Mouse (Mus musculus) thymus, postnatal 36 days (tissue): ENCODE measurements at regions not wholly inside any gene's neighbourhood (a gene's known extent, or its start where the extent isn't known, plus 50 kb on each side); places are given as distances from the start of the nearest gene placed in this dataset.
A peak's percentile ranks its signal among the peaks of the same experiment; 100 is the strongest.

ENCODE experiments used
- DNase-seq, 2 experiments: peaks; one replicate each; pipeline ENCODE4 v3.0.0; 2022; ENCODE audit warnings: mixed read lengths in 2 of 2

DNA sequence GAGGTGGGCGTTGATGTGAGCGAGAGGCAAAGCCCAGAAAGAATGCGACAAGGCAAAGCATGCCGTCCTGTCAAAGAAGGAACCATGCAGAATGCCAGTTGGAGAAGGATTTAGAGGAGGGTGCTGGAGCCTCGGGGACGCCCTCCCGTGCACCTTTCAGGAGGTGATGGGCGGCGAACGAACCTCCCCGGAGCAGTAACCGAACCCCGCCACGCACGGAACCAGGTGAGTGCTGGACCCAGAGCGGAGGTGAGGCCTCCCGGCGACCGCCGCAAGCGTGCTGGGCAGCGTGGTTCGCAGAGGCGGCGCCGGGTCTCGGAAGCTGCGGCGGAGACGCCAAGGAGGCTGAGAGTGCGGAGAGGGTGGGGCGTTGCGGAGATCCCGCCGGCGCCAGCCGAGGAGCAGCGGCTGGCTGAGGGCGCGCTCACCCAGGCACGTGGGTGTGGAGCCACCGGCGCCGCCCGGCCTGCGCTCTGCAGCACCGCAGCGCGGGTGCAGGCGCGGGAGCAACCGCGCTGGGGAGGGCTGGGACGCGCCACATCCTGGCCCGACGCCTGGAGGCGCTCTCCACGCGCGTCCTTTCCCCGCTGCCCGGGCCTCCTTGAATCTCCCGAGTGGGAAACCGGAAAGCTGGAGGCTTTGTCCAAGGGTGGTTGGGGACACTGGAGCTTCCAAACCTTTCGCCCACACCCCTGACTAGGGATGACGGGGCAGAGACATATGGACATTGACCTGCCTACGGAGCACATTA, 178.3 kb upstream of the Topaz1 start:
- DNase-seq = peak in 1 of 2 experiments; percentile 8

DNA sequence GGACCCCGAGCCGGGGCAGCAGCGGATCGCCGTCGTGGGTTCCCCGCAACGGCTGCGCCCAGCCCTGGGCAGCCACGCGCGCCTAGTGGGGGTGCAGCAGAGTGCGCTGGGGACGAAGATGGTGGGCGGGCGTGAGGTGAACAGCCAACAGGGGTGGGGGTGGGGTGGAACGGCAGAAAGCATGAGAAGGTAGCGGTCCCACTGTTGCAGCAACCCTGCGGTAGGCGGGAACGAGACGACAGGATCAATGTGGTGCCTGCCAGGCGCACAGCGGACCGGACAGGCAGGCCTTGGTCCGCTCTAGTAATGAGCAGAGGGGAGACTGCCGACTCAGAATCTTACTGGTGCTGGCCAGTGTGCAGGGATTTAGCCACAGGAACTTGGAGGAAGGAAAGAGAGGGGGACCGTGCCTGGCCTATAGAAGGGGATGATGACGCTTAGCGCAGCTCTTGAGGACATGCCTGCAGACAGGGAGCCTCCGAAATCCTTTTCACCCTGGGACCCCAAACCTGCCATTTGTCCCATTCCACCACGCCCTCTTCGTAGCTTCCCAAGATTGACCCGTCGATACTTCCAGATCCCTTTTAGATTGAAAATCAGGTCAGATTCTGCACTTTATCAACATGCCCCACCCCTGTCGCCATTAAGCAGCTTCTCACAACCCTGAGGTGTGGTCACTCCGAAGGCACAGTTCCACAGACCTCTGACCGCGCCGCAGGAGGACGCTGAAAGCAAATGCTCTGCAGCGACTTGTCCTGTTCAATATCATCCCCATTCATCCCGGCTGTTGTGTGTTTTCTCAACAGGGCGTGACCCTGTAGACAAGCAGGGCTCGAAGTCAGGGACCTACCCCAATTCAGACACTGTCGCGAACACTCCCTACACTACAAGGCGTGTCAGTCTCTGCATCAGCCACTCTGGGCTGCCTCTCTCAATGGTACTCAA, 177.4 kb upstream of the Topaz1 start:
- no peak for DNase-seq

DNA sequence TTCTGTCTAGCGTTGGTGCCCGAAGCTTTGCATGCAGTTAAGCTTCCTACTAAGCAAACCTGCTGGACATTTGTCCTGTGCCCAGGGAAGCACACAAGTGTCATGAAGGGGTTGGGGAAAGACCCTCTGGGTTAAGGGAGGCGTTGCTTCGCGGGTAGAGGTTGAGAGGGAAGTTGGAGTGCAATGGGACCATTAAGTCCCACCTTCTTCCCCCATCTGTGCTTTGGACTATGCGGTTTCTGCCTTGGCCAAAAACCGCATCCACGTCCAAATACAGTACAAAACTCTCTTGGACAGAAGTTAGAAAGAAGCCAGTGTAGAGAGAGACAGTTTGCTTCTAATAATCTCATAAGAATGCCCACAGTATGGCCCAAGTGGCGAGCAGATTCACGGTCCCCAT, 176.1 kb upstream of the Topaz1 start:
- DNase-seq = no peak

DNA sequence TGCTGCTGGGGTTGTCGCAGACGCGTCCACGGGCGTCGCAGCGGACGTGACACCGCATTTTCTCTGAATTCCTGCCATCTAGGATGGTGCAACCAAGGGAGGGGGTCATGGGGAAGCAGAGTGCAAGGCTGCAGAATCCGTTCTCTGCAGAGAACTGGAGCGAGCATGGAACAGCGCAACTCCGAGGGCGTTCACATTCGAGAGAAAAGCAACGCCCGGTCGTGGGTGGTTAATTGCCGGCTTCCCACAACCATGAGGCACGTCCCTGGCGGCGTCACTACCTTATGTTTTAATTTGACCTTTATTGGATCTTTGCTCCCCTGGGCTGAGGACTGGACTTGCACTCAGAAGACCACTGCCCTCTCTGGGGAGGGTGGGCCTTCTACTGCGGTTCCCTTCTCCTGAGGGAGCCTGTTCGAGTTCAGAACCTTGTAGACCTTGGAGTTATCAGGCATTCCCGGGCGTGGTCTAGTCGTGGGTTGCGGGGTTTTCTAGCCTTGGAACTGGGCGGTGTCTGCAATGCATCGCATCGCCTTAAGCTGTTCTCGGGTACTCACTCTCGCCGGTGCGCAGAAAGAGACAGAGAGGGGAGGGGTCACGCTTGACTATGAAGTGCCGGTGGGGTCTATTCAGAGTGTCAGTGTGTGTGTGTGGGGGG, 175.6 kb upstream of the Topaz1 start:
- no peak for DNase-seq

DNA sequence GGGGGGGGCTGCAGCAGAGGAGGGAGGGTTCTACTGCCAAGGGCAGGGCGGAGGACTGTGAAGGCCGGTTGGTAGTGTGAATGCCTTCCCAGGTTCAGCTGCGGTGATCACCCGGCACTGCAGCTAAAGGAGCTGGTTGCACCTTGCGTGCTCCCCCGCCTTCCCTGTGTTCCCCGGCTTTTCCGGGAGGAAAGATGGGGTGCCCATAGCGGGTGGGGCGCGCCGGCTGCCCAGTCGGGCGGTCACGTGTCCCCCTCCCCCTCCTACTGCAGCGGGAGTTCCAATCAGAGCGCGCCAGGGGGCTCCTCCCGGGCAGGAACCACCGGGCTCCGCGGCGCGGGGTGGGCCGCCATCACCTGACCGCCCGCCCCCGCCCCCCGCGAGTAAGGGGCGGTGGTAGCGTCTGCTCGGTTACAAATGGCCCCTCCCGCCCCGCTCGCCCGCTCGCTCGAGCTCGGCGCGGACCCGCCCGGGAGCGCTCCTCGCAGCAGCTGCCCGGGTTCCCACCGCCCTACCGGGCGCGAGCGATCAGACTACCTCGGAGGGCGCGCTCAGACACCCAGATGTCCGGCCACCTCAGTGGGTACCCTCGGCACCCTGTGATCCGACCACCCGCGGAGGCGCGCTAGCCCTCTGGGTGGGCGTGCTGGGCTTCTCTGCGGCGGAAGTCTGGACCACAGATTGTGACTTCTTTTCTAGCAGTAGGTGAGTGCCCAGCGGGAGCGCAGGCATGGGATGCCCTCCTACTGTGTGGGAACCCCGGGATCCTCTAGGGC, 174.9 kb upstream of the Topaz1 start:
- peak; percentile 6 to 36 for DNase-seq

DNA sequence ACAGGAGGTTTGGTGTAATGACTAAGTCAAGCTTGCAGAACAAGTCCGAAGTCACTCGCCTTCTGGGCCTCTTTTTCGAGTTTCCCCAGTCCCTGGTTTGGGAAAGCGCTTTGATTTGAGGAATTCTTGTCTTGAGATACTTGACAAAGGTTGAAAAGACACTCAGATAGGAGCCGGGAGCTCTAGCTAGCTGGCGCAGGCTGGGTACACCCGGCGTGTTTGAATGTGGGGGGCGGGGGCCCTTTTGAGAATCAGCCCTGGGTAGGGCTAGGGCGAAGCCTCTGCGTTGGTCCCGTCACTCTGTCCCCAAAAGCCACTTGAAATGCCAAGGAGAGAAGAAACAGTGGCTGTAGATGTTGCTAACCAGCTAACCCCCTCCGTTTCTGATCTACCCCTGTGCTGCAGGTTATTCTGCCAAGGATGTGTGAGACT, 174.3 kb upstream of the Topaz1 start:
- DNase-seq = no peak

DNA sequence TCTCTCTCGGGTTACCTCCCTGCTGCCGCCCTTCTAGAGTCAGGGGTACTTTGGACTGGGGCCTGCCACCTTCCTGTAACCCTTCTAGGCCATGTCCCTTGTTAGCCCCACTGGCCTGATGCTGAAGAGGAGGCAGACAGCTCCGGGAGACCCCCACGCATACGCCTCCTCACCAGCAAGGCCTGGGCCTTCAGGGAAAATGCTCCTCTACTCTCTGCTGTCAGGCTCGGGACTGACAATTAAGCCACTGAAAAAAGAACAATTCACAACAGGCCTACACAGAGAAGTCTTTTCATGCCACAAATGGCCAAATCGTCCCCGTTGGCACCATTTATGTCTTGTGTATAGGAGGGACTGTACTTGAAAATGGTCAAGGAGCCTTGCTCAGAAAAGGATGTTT, 161.9 kb upstream of the Topaz1 start:
- no peak for DNase-seq

DNA sequence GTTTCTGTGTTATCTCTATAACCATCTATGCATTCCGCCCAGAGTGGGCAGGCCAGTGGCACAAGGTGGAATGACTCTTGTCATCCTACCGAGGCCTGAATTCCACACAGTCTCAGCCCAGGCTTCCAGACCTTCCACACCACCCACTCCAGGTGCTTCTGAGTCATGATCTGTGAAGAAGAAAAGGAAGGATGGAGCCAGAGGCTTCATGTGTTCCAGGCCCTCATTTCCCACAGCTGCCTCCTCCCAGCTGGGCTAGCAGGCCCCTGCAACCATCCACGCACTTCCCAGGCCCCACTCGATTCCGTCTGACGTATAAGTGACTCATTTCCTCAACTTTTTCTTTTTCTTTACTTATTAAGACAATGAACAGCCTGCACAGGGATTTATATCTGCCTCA, 160.7 kb upstream of the Topaz1 start:
- DNase-seq = no peak

DNA sequence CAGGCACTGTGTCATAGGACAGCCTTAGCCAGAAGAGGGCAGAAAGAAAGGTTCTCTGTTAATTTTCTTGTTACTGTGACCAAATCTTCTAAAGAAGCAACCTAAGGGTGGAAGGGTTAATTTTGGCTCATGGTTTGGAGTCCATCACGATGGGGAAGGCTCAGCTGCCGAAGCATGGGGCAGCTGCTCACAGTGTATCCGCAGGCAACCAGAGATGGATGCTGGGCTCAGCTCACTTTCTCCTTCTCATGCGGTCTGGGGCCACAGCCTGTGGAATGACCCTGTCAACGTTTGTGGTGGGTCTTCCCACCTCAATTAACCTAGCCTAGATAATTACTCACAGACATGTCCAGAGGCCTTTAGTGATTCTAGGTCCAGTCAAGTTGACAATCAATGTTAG, 160.2 kb upstream of the Topaz1 start:
- DNase-seq = no peak

DNA sequence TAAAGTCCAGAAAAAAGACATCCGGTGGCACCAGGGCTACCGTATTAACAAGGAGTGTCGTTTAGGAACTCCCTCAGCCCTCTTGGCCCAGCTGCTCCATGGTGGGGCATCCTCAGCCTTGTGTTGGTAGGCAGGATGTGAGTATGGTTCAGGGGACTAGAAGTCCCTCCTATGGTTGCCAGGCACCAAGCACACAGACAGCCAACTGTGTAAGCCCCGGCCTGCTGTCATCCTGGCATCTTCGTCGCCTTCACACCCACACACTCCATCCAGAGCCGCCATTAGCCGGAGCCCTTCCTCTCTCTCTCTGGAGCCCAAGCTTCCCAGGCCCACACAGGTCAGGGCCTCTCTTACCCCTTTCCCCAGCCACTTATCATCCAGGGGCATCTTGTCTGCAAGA, 158.9 kb upstream of the Topaz1 start:
- DNase-seq = no peak

DNA sequence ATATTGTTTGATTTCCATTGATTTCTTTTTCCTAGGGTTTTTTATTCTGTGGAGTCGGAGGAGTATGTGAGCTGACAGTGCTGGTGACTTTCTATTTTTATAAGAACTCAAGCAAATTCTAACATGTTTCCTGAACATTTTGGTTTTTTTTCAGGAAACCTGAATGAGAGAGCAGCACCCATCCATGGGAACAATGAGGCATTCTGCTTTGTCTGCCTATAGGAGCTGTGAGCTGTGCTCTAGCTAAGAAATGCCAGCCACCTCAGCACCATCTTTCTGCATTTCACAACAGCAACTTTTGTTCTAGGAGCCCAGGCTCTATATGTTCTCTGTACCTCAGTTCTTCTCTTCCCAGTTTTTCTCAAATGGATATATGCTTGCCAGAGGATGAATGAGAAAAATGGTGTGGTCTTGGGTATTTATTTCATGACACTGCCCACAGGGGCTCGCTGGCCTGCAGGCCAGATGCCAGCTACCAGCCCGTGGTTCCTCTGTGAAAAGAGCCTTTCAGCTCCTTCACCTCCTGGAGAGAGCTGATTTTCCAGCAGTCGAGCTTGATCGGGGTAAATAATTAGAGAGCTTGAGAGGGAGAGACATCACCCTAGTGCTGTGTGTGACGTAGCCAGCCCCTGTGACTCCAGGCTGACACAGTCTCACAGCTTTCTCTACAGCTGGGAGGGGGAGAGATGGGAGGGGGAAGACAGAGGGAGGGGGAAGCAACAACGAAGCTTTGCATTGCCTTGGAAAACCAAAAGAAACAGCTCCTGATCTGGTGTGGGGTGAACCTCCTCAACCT, 154.1 kb upstream of the Topaz1 start:
- DNase-seq = no peak

DNA sequence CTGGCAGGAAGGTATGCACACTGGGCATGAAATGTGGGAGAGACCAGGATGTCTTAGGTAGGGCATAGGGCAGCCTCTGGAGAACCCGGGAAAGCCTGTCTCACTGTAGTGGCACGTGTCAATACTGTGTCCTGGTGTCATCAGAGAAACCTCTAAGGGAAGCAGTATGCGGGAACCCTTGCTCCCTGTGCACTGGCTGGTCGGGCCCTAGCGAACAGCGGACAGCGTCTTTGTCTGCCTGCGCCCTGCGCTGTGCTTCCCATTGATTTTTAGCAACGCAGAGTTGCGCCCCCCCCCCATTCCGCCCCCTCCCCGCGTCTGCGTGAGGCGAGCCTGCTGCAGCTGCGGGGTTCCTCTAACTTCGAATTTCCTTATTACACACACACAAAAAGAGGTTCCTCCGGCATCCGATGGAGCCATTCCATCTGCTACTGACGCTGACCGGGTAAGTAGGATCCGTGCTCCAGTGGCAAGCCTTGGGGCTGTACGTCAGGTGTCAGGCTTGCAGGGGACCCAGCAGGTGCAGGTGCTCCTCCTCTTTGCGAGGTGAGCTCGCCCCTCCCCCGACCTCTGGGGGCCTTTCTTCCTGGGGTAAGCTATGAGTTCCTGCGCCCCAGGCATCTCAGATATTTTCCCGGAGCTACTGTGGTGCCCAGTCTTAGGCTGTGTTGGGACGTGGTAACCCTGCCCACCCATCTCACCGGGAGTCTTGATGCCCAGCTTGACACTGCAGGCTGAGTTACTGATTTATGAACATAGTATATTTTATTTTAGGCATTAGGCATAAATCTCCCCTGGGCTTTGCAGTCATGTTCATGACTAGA, 151.8 kb upstream of the Topaz1 start:
- DNase-seq = no peak

DNA sequence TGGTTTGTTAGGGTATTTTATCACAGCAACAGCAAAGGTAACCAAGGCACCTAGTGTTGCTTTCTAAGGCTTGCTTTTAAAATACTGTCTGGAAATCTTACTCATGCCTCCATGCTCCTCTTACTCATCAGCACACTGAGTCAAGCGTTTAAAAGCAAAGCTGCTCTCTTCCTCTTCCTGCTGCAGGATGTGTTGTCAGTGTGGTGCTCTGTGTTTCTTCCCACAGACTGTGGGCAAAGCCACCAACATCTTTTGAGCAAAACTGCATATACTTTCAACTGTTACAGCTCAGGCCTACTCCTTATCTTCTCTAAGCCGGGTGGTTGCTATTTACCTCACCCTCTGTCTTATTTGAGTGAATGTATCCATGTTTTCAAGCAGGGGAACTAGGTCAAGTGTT, 144.0 kb upstream of the Topaz1 start:
- no peak for DNase-seq

DNA sequence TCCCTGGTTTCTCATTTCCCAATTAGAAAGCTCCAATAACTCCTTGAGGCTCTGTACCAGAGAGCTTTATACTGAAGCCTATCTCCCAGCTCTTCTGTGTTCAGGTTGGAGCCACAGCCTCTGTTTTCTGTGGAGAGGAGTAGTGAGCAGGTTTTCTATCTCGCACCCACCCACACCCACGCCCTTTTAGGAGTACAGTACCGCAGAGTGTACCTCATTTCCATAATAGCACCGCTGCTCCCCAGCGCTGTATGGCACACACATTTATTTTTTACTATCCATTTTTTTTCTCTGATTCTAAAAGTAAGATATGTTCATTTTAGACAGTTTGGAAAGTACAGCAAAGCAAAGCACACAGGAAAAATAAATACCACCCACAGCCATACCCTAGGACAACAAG, 137.5 kb upstream of the Topaz1 start:
- DNase-seq = no peak

DNA sequence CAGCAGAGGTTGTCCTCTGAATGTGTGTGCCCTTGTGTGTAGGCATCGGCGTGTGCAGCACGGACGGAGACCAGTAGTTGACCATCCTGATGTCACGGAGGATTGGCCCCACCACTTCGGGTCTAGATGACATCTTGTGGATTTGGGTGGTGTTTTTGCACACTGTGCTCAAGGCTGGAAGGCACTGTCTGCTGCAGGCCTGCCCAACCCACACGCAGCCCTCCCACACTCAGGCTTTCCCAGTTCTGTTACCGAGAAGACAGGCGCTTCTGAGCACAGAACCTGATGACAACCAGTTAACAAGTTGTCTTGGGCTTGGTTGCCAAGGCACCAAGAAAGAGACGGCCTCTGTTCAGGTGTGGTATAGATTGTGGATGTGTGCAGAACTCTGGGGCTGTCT, 136.2 kb upstream of the Topaz1 start:
- no peak for DNase-seq

DNA sequence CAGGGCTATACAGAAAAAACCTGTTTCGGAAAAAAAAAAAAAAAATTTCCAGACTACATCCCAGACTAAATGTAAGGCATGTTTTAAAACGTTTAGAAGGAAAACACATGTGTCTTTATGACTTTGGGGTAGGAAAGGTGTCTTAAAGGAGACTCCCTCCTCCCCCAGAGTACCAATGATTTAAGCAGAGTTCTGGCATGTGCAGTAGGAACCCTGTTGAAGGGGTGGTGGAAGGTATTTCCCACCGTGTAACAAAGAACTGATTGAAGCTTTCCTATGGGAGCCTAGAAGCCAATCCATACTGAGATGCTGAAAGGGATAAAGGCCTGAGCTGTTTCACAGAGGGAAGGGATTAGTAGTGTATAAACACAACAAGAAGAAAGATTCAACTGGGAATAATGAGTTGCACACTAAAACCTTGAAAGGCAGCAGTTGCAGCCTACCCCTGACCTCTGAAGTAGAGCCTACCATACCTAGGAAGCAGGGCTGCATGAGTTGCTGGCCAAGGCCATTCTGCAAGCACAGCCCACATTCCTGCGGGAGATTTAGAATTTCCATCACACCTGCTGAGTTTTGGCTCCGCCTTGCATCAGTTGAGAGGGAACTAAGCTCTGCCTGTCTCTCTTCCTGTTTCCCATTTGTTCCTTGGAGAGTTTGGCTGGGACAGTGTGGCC, 132.4 kb upstream of the Topaz1 start:
- no peak for DNase-seq

DNA sequence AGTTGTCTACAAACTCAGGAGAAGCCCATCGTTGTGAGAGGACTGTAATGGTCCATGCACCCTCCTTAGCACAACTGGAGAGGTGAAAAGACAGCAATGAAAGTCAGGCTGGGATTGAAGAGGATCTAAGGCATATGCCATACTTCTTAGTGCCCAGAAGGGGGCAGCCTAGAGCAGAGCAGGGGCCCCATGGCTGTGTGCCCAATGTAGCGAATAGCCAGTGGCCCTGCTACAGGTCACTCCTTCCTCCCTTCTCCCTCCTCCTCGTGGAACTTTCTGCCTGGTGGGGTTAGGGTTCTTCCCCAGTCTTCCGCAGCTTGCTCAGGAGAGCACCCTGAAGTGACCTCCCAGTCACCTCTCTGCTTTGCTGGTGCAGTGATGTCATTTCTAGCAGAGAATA, 131.8 kb upstream of the Topaz1 start:
- no peak for DNase-seq

DNA sequence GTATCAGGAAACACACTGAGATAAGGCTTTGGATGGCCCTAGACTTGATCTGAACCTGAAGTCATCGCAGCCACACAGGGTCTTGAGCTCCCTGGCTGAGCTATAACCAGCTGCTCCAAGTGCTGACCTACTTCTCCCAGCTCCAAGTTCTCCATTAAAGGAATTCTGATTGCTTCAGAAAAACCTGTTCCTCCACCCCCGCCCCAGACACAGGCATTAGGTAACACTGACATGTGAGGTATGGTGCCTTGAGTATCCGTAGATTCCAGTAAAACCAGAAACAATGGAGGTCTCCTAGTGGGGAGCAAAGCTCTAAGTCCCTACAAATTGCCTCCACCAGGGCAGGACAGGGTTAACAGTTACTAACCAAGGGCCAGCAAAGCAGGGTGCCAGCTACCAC, 129.4 kb upstream of the Topaz1 start:
- no peak for DNase-seq

DNA sequence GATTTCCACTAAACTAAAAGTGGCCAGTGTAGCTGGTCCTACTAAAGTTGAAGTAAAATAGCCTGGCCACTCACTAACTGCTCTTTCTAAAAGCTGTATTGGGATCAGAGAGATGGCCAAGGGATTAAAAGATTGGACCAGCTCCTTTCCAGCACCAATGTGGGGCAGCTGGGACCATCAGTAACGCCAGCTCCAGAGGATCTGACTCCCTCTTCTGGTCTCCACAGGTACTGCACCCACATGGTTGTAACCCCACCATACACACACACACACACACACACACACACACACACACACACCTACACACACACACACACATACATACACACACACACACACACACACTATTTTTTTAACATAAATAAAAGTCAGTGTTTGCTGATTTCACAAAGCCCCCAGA, 122.1 kb upstream of the Topaz1 start:
- no peak for DNase-seq

DNA sequence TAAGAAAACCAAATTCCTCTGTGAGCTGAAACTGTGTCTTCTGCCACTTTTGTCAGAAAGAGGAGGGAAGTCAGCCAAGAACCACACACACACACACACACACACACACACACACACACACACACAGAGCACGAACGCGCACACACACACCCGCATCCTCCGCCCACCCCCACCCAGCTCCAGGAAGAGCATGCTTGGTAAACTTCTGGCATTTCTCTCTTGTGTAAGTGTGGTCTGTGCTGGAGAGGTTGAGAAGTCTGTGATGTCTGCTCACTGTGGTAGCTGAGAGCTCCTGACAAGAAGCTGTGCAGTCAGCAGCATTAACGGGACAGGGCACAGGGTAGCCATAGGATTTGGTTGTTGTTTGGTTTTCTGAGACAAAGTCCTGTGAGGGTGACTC, 120.8 kb upstream of the Topaz1 start:
- no peak for DNase-seq
